Mouse (Mus musculus): Measurements from ENCODE around the gene Olfr313. TPM values are rescaled to one million over a fixed set of nuclear protein-coding genes. Genes with fewer than 3 reads are reported as not detected.

Olfr313 gene
- total and polyA plus RNA-seq, 3 experiments: not detected

- no peak for DNase-seq
These were observed 34.9 kb downstream of the Olfr313 start for GRCm38 (mm10) chr11:58849731-58850130.

- DNase-seq: no peak
These were observed 45.9 kb downstream of the Olfr313 start for GRCm38 (mm10) chr11:58860744-58861143.

GRCm38 (mm10) chr11:58867039-58867953 lies 52.5 kb downstream of the Olfr313 start, which contains the start of gene 2810021J22Rik:
Gene 2810021J22Rik, plus strand, starts transcription at chr11:58867216.
- peak; percentile 86 for DNase-seq

GRCm38 (mm10) chr11:58867954-58868330 lies 53.1 kb downstream of the Olfr313 start:
- DNase-seq: no peak

Other genes with a start within 250 kb of the Olfr313 start
- not detected for gene Olfr224, start 244.4 kb upstream of the Olfr313 start, total RNA-seq (2021)
- gene Olfr224, start 244.4 kb upstream of the Olfr313 start, polyA plus RNA-seq (2012; rRNA removed): not detected in 2 replicates
- not detected for gene Olfr325, start 237.3 kb upstream of the Olfr313 start, total RNA-seq (2021)
- not detected in 2 replicates for gene Olfr325, start 237.3 kb upstream of the Olfr313 start, polyA plus RNA-seq (2012; rRNA removed)
- not detected for gene Olfr324, start 219.9 kb upstream of the Olfr313 start, total RNA-seq (2021)
- gene Olfr324, start 219.9 kb upstream of the Olfr313 start, polyA plus RNA-seq (2012; rRNA removed): not detected in 2 replicates
- gene 2210407C18Rik, start 198.9 kb upstream of the Olfr313 start, total RNA-seq (2021): not detected
- 0.17 TPM in 1 of 2 replicates, not detected in the other for gene 2210407C18Rik, start 198.9 kb upstream of the Olfr313 start, polyA plus RNA-seq (2012; rRNA removed)
- not detected for gene Olfr323, start 184.5 kb upstream of the Olfr313 start, total RNA-seq (2021)
- gene Olfr323, start 184.5 kb upstream of the Olfr313 start, polyA plus RNA-seq (2012; rRNA removed): not detected in 2 replicates
- not detected for gene Trim58, start 174.5 kb upstream of the Olfr313 start, total RNA-seq (2021)
- not detected in 2 replicates for gene Trim58, start 174.5 kb upstream of the Olfr313 start, polyA plus RNA-seq (2012; rRNA removed)
- gene Olfr322, start 156.2 kb upstream of the Olfr313 start, total RNA-seq (2021): not detected
- gene Olfr322, start 156.2 kb upstream of the Olfr313 start, polyA plus RNA-seq (2012; rRNA removed): not detected in 2 replicates
- not detected for gene Olfr320, start 133.9 kb upstream of the Olfr313 start, total RNA-seq (2021)
- gene Olfr320, start 133.9 kb upstream of the Olfr313 start, polyA plus RNA-seq (2012; rRNA removed): not detected in 2 replicates
- gene Olfr319, start 115.8 kb upstream of the Olfr313 start, total RNA-seq (2021): not detected
- not detected in 2 replicates for gene Olfr319, start 115.8 kb upstream of the Olfr313 start, polyA plus RNA-seq (2012; rRNA removed)
- gene Olfr318, start 91.0 kb upstream of the Olfr313 start, total RNA-seq (2021): not detected
- gene Olfr318, start 91.0 kb upstream of the Olfr313 start, polyA plus RNA-seq (2012; rRNA removed): not detected in 2 replicates
- gene Olfr317, start 75.8 kb upstream of the Olfr313 start, total RNA-seq (2021): not detected
- gene Olfr317, start 75.8 kb upstream of the Olfr313 start, polyA plus RNA-seq (2012; rRNA removed): not detected in 2 replicates
- gene Olfr316, start 62.3 kb upstream of the Olfr313 start, total RNA-seq (2021): not detected
- gene Olfr316, start 62.3 kb upstream of the Olfr313 start, polyA plus RNA-seq (2012; rRNA removed): not detected in 2 replicates
- not detected for gene Olfr315, start 41.8 kb upstream of the Olfr313 start, total RNA-seq (2021)
- gene Olfr315, start 41.8 kb upstream of the Olfr313 start, polyA plus RNA-seq (2012; rRNA removed): not detected in 2 replicates
- not detected for gene Olfr314, start 32.0 kb upstream of the Olfr313 start, total RNA-seq (2021)
- not detected in 2 replicates for gene Olfr314, start 32.0 kb upstream of the Olfr313 start, polyA plus RNA-seq (2012; rRNA removed)
- 1 to 10 TPM; 2.2 to 2.7 TPM for gene Fam183b, start 13.0 kb upstream of the Olfr313 start, total RNA-seq (2021)
- gene Fam183b, start 13.0 kb upstream of the Olfr313 start, polyA plus RNA-seq (2012; rRNA removed): 0.39 TPM in 1 of 2 replicates, not detected in the other
- gene Olfr312, start 14.2 kb downstream of the Olfr313 start, total RNA-seq (2021): not detected
- gene Olfr312, start 14.2 kb downstream of the Olfr313 start, polyA plus RNA-seq (2012; rRNA removed): not detected in 2 replicates
- not detected for gene Olfr311, start 24.3 kb downstream of the Olfr313 start, total RNA-seq (2021)
- gene Olfr311, start 24.3 kb downstream of the Olfr313 start, polyA plus RNA-seq (2012; rRNA removed): not detected in 2 replicates
- gene Gm12258, start 32.2 kb downstream of the Olfr313 start, total RNA-seq (2021): 1 to 10 TPM; 4.6 to 5.0 TPM
- 0.73 and 1.3 TPM in 2 replicates for gene Gm12258, start 32.2 kb downstream of the Olfr313 start, polyA plus RNA-seq (2012; rRNA removed)
- gene 2810021J22Rik, start 52.2 kb downstream of the Olfr313 start, total RNA-seq (2021): 1 to 10 TPM; 3.9 to 7.2 TPM
- gene 2810021J22Rik, start 52.2 kb downstream of the Olfr313 start, polyA plus RNA-seq (2012; rRNA removed): 1.7 and 1.8 TPM in 2 replicates
- gene Zfp39, start 89.2 kb downstream of the Olfr313 start, total RNA-seq (2021): 1 to 10 TPM; 3.5 to 5.0 TPM
- gene Zfp39, start 89.2 kb downstream of the Olfr313 start, polyA plus RNA-seq (2012; rRNA removed): 0.15 and 0.33 TPM in 2 replicates
- under 1 TPM in 1 of 2 experiments, not detected in 1; 0.09 TPM for gene Btnl10, start 102.9 kb downstream of the Olfr313 start, total RNA-seq (2021)
- not detected in 2 replicates for gene Btnl10, start 102.9 kb downstream of the Olfr313 start, polyA plus RNA-seq (2012; rRNA removed)
- gene Rnf187, start 123.9 kb downstream of the Olfr313 start, total RNA-seq (2021): 100 to 1,000 TPM; 143 to 198 TPM
- 545 and 648 TPM in 2 replicates for gene Rnf187, start 123.9 kb downstream of the Olfr313 start, polyA plus RNA-seq (2012; rRNA removed)
- 1 to 10 TPM; 2.5 to 8.2 TPM for gene Hist3h2ba, start 133.9 kb downstream of the Olfr313 start, total RNA-seq (2021)
- gene Hist3h2ba, start 133.9 kb downstream of the Olfr313 start, polyA plus RNA-seq (2012; rRNA removed): 5.1 and 9.1 TPM in 2 replicates
- 10 to 100 TPM; 13.5 to 26.3 TPM for gene Hist3h2a, start 139.7 kb downstream of the Olfr313 start, total RNA-seq (2021)
- gene Hist3h2a, start 139.7 kb downstream of the Olfr313 start, polyA plus RNA-seq (2012; rRNA removed): 15.4 and 19.1 TPM in 2 replicates
- gene Trim17, start 139.7 kb downstream of the Olfr313 start, total RNA-seq (2021): under 1 TPM; 0.17 TPM
- 0.18 and 0.36 TPM in 2 replicates for gene Trim17, start 139.7 kb downstream of the Olfr313 start, polyA plus RNA-seq (2012; rRNA removed)
- 10 to 100 TPM; 21.3 to 23.4 TPM for gene Trim11, start 163.1 kb downstream of the Olfr313 start, total RNA-seq (2021)
- 45.2 and 45.7 TPM in 2 replicates for gene Trim11, start 163.1 kb downstream of the Olfr313 start, polyA plus RNA-seq (2012; rRNA removed)